Mouse (Mus musculus) right cerebral cortex, postnatal 14 days (tissue): ENCODE measurements at regions not wholly inside any gene's neighbourhood (a gene's known extent, or its start where the extent isn't known, plus 50 kb on each side); places are given as distances from the start of the nearest gene placed in this dataset.
"Not testable (repeated sequence)": the region's sequence is repeated elsewhere in the genome, so short reads cannot be mapped to it uniquely, and the experiment has no call there.

Experiments
- DNase-seq: peaks from one replicate; pipeline ENCODE4 v3.0.0; 2022

DNA sequence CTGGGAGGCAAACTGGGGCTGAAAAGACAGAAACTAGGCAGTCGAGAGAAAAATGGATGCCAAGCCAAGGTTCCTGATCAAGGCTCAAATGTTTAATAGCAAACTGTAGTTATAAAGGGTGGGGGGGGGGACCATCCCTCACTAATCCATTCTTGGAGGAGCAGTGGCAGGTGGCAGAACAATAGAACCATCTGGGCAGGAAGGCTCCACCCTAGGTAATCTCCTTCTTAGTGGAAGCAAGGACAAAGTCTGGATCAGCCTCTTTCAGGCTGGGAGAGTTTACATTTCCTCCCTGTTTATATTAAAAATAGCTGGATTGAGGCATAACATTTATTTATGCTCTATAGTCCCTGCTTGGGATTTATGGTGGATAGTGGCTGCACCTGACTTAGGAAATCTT lies 180.8 kb downstream of the Cdh9 start:
- no peak for DNase-seq

DNA sequence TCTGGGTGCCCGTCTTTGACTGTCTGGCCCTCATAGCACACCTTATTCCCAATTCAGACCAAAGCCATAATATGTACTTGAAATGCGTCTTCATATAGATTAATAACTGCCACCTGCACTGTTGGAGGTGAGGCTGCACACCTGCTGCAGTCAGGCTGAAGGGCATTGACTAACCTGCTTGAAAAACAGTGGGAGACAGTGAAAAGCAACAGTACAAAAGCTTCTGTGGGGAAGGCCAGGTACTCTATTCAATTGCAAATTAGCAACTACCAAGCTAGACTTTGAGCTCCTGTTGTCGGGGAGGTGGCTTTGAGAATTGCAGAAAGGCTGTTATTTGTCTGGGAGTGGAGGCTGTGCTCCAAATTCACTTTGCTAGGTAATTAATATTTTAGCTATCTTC lies 181.4 kb downstream of the Cdh9 start:
- not testable (repeated sequence) for DNase-seq

GRCm38 (mm10) chr15:16914966-16915569 lies 186.5 kb downstream of the Cdh9 start:
- no peak for DNase-seq

DNA sequence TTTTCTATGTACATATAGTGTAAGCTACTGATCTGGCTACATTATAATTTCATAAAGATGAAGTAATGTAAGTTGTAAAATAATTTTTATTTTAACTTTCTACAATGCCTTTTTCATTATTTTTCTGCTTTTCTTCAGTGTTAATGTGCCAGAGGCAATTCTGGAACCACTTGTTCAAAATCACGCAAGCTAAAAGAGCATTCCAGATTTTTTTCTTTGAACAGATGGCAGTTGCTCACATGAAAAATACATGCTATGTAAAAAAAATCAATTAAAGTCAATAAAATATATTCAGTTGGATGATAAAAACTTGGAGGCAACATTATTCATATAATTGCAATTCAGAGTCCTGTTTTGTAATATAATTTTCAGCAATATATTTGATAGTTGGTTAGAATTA lies 194.7 kb downstream of the Cdh9 start:
- DNase-seq = no peak

DNA sequence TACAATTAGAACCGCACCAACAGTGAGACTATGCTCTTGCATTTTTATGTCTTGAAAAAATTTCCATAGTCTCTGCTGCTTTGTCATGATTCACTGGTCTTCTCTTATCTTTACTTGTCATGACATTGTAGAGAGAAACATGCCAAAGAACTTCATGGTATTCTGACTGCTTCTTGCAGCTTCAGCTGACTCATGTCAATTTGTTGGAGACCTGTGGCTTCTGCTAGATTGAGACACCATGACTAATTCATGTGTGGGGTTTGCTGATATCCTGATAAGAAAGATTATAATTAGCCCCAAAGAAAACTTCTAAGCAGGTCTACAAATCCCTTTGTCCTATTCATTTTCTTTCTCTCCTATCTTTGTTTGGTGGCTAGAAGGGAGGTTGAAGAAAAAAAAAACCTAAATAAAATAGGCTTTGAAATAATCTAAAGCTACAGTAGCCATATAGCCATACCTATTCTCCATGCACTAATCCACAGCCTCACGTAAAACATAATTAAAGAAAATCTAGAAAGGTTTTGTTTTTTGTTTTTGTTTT lies 204.7 kb downstream of the Cdh9 start:
- no peak for DNase-seq

DNA sequence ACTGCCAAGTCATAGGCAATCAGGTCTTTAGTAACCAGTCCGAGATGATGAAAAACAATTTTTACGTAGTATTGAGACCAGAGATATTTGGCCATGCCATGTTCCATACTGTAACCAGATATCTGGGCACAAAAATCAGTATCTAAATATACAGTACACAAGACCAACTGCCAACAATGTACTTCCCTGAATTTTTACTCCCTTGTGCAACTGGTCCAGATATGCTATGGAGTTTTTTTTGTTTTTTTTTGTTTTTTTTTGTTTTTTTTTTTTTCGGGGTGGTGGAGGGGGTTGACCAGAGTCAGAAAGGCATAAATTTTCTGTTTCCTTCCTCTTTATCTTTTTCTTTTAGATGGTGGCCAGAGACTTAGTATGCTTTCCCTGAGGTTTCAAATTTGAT lies 205.9 kb downstream of the Cdh9 start:
- DNase-seq = no peak

DNA sequence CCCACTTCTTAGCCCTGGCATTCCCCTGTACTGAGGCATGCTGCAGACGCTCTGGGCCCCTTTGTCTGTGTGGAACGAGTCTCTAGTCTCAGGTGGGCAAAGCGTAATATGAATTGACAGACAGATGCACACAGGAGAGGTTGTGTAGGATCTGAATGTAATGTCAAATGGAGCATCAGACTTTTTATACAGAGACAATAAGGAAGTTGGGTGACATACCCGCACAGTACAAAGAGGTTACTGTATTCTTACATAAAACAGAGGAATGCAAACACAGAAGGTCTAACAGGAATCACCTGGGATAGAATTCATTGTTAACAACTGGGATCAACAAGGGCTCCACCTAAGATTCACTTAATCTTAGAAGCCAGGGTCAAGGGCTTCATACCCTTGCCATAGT lies 247.3 kb downstream of the Cdh9 start:
- not testable (repeated sequence) for DNase-seq

GRCm38 (mm10) chr15:16990848-16991247 lies 262.3 kb downstream of the Cdh9 start:
- DNase-seq = no peak

- DNase-seq = no peak
Observed at GRCm38 (mm10) chr15:16995667-16996066, 267.1 kb downstream of the Cdh9 start.

DNA sequence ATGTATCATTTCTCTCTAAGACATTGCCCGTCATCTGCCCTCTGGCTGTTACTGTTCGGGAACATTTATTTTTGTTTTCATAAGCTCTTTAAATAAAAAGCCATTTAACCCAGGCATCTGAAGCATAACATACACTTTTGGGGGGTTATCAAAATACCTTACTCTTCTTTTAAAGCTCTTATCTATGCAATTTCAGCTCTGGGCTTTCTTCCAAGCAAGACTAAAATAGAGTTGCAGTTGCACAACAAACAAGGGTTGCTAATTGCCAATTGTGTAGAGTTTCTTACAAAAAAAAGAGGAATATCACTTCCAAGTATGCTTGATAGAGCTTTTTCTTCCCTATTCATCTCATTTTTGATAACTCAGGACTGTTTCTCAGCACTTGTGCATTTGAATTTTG lies 277.6 kb downstream of the Cdh9 start:
- no peak for DNase-seq

GRCm38 (mm10) chr15:17007811-17008210 lies 279.3 kb downstream of the Cdh9 start:
- no peak for DNase-seq

GRCm38 (mm10) chr15:17048867-17049628 lies 320.5 kb downstream of the Cdh9 start:
- DNase-seq = no peak

GRCm38 (mm10) chr15:17069772-17070171 lies 341.2 kb downstream of the Cdh9 start:
- no peak for DNase-seq

GRCm38 (mm10) chr15:17084030-17084429 lies 355.5 kb downstream of the Cdh9 start:
- no peak for DNase-seq

DNA sequence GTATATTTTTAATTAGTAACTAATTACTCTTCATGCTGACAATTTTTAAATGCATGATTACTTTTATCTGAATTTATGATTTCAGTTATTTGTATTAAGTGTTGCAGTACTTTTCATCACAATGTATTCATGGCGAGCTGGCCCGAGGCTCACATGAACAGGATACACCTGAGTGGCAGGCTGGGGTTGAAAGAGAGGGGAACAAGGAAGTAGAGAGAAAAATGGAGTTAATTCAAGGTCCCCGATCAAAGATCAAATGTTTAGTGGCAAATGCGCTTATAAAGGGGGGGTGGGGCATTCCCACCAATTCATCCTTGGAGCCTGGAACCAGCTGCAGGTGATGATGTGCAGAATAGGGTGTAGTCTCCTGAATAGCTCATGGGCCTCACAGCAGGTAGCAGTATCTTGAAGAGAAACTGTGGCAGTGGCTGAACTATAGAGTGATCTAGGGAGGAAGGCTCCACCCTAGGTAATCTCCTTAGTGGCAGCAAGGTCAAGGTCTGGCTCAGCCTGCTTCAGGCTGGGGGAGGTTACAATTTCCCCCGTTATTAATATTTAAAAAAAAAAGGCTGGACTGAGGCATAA lies 360.2 kb downstream of the Cdh9 start:
- DNase-seq = no peak

GRCm38 (mm10) chr15:17098927-17099326 lies 370.4 kb downstream of the Cdh9 start:
- peak; percentile 84 for DNase-seq

DNA sequence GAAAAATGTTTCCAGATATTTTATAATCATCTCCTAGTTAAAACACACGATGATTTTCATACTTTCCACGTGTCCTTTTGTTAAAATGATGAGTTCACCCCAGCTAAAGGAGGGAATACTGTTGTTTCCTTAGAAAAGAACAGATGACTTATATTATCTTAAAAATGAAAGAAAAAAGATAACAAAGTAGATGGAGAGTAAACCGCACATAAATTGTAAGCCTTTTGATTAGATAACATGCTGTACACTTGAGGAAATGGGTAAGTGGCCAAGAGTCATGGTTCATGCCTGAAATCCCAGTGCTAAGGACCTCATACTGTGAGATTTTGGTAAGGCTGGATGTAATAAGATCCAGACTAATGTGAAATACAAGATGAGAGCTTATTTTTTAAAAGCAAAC lies 372.6 kb downstream of the Cdh9 start:
- DNase-seq = no peak

DNA sequence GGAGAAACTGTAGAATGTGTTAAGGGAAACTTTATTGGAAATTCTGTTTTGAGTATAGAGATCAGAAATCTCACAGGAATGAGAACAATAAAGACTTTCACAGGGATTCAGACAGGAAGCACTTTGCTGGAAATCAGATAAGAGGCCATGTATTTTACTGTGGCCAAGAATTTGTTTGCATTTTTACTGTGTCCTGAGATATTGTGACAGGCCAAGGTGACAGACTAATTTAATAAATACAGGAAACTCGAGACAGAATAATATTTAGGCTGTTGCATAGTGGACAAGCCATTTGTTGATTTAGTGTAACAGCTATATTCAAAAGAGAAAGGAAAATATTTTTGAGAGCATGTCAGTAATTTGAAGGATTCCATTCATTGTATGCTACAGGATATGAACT lies 407.2 kb downstream of the Cdh9 start:
- DNase-seq = no peak

DNA sequence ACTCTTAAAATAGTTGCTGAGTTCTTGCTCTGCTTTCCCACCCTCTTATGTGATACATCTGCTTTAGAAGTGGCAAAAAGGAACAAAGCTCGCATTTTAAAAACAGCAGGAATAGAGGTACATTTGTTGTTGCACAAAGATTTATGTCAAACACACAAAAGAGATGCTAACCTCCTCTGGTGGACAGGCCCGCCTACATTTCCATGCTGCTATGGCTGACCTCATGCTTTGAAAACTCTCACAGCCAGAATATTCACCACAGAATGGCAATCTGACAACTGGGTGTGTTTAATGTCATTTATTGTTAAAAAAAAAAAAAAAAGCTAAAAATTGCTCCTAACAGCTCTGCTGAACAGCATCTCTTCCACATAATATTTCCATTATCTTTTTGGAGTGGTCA lies 451.6 kb downstream of the Cdh9 start:
- no peak for DNase-seq

DNA sequence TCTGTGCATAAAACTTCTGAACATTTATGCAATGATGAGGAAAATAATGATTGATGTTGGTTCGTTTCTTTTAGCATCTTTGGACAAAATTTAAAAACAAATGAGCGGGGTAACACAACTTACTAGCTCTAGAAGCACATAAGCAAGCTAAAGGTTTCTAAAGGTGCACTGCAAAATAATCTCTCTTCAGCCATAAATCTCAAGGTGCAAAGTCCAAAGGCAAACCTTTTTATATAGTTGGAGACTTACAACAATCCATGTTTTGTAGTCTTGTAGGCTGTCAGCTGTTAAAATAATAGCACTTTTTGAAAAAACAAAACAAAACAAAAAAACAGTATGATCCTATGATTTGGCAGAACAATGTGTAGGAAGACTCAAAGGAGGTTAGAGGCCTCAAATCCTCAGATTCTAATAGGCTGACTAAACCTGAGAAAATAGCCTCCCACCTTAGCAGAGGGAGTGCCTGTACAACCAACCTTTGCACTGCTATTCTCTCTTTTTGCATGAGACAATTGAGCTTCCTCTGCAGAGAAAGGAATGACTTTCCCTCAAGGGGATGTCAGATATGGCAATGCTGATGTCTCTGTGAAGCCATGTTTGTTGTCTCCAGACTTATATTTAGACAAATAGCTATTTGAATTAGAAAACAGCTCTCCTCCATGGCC lies 452.9 kb downstream of the Cdh9 start:
- DNase-seq = no peak

- peak; percentile 8 for DNase-seq
Observed at GRCm38 (mm10) chr15:17195439-17195838, 466.9 kb downstream of the Cdh9 start.

GRCm38 (mm10) chr15:17204739-17205138 lies 476.2 kb downstream of the Cdh9 start:
- no peak for DNase-seq

GRCm38 (mm10) chr15:17245096-17245495 lies 516.5 kb downstream of the Cdh9 start:
- DNase-seq = no peak

- DNase-seq = no peak
Observed at GRCm38 (mm10) chr15:17289221-17289620, 560.7 kb downstream of the Cdh9 start.
